Mouse (Mus musculus) testis, adult 2 months (tissue): Measurements from ENCODE around the gene Etv5.

Experiments used
- CTCF ChIP-seq: fragments of 200-500 bp; IDR thresholded peaks from 2 replicates; pipeline ENCODE4 v1.5.1; 2012; ENCODE audit warnings: low read depth, mild to moderate bottlenecking, inconsistent platforms, low read length, moderate library complexity; ENCODE audit not compliant: control insufficient read depth, insufficient read depth, insufficient replicate concordance
- POLR2A ChIP-seq: fragments of 200-500 bp; IDR thresholded peaks from 2 replicates; pipeline ENCODE4 v1.6.1; 2012; ENCODE audit warnings: low read depth, mild to moderate bottlenecking, inconsistent platforms, low read length, moderate library complexity; ENCODE audit not compliant: control insufficient read depth

GRCm38 (mm10) chr16:22444786-22445185 is 5.3 kb upstream of the Etv5 start:
- no peak for TF ChIP-seq CTCF
- no peak for TF ChIP-seq POLR2A
